Mouse (Mus musculus): ENCODE results near the gene Fcgbp. TPM values are rescaled to one million over a fixed set of nuclear protein-coding genes. Genes with fewer than 3 reads are reported as not detected.

Gene Fcgbp
- total and polyA plus RNA-seq, 3 experiments, result not detected

- Histone ChIP-seq H3K79me2 (ENCODE audit: control insufficient read depth, insufficient read depth, low read length, poor library complexity) (no peaks in the 10 kb centered on the region), H3K4me1 (ENCODE audit: control insufficient read depth in 1 of 2, insufficient read depth in 2 of 2, low read length in 2 of 2) (no peaks in the 10 kb centered on the region), H3K9ac (ENCODE audit: control insufficient read depth, low read depth, low read length, poor library complexity, severe bottlenecking) (no peak overlapping the region), H3K9me3 (replicated peaks; ENCODE audit: insufficient read depth, low read length) (no peaks in the 10 kb centered on the region), H3K27me3 (ENCODE audit: control insufficient read depth in 1 of 2, insufficient read depth in 2 of 2, low read length in 2 of 2) (0 out of 4 replicates have a peak, but pooled peaks cover 0 to 2% of the 10 kb centered on the region in 2 experiments), H3K27ac (ENCODE audit: control insufficient read depth, low read depth, low read length) (no peak overlapping the region), H3K36me3 (ENCODE audit: control insufficient read depth in 1 of 2, insufficient read depth in 2 of 2, low read length in 2 of 2) (no peaks in the 10 kb centered on the region), H3K4me3 (ENCODE audit: control insufficient read depth in 1 of 2, insufficient read depth in 1 of 2, low read depth in 2 of 2, low read length in 2 of 2) (no peak overlapping the region)
- DNase-seq (ENCODE audit: low read depth, low spot score), result peak; percentile 50
- TF ChIP-seq HCFC1 (IDR thresholded peaks at IDR 0.05; ENCODE audit: low read depth, low read length) (no peak), POLR2A (IDR thresholded peaks at IDR 0.05; ENCODE audit: control insufficient read depth in 1 of 2, insufficient read depth in 1 of 2, low read depth in 1 of 2, low read length in 2 of 2, poor library complexity in 1 of 2) (no peak), EP300 (IDR thresholded peaks at IDR 0.05; ENCODE audit: low read depth in 1 of 2, low read length in 2 of 2) (no peak), MYC (IDR thresholded peaks at IDR 0.05; ENCODE audit: low read depth, low read length) (no peak), RCOR1 (IDR thresholded peaks at IDR 0.05; ENCODE audit: low read depth, low read length) (no peak), SMC3 (IDR thresholded peaks at IDR 0.05; ENCODE audit: low read depth, low read length) (peak; percentile 79), ZNF384 (IDR thresholded peaks at IDR 0.05; ENCODE audit: low read depth, low read length) (no peak), POLR2AphosphoS2 (IDR thresholded peaks at IDR 0.05; ENCODE audit: low read length) (no peak), ZC3H11A (IDR thresholded peaks at IDR 0.05; ENCODE audit: low read depth, low read length) (peak; percentile 37), CTCF (IDR thresholded peaks at IDR 0.05 in 2 of 3, conservative IDR thresholded peaks at IDR 0.05 in 1 of 3; ENCODE audit: control insufficient read depth in 1 of 3, insufficient read depth in 1 of 3, low read depth in 2 of 3, low read length in 3 of 3, poor library complexity in 1 of 3, severe bottlenecking in 1 of 3) (peak; percentile 49 to 81 (median 73)), SIN3A (IDR thresholded peaks at IDR 0.05; ENCODE audit: low read length) (no peak), RAD21 (IDR thresholded peaks at IDR 0.05; ENCODE audit: low read depth, low read length) (peak; percentile 68)
Measured at GRCm38 (mm10) chr7:28137613-28138012, 66.6 kb downstream of the Fcgbp start.

DNA sequence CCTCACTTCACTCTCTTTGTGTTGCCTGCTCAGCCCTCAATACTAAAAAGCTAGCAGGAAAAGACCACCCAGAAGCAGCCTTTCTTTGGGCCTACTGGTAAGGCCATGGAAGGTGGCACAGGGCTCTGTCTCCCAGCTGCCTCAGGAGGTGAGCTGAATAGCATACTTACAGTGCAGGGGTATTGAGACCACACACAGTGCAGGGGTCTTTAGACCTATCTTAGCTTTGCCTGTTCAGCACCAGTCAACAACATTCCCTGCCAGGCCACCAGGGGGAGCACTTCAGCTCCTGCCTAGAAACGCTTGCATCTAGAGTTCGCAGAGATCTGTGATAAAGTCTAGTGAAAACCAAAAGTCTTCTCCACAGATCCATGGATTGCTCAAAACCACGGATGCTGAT lies 77.2 kb downstream of the Fcgbp start:
- Histone ChIP-seq H3K4me1 (ENCODE audit: control insufficient read depth in 1 of 2, insufficient read depth in 2 of 2, low read length in 2 of 2) (peaks cover 0 to 10% of the 10 kb centered on the region in 2 experiments; a peak in 2 of 4 replicates), H3K27ac (ENCODE audit: control insufficient read depth, low read depth, low read length) (no peak overlapping the region), H3K79me2 (ENCODE audit: control insufficient read depth, insufficient read depth, low read length, poor library complexity) (no peaks in the 10 kb centered on the region), H3K9ac (ENCODE audit: control insufficient read depth, low read depth, low read length, poor library complexity, severe bottlenecking) (no peak overlapping the region), H3K27me3 (ENCODE audit: control insufficient read depth in 1 of 2, insufficient read depth in 2 of 2, low read length in 2 of 2) (no peaks in the 10 kb centered on the region; a peak in 1 of 4 replicates), H3K4me3 (ENCODE audit: control insufficient read depth in 1 of 2, insufficient read depth in 1 of 2, low read depth in 2 of 2, low read length in 2 of 2) (no peak overlapping the region), H3K9me3 (replicated peaks; ENCODE audit: insufficient read depth, low read length) (no peaks in the 10 kb centered on the region), H3K36me3 (ENCODE audit: control insufficient read depth in 1 of 2, insufficient read depth in 2 of 2, low read length in 2 of 2) (no peaks in the 10 kb centered on the region)
- TF ChIP-seq RAD21 (IDR thresholded peaks at IDR 0.05; ENCODE audit: low read depth, low read length) (peak; percentile 63), USF2 (IDR thresholded peaks at IDR 0.05; ENCODE audit: borderline replicate concordance in 1 of 2, insufficient read depth in 1 of 2, low read depth in 1 of 2, low read length in 2 of 2) (no peak), SMC3 (IDR thresholded peaks at IDR 0.05; ENCODE audit: low read depth, low read length) (peak; percentile 96), ZC3H11A (IDR thresholded peaks at IDR 0.05; ENCODE audit: low read depth, low read length) (peak; percentile 56), CHD1 (IDR thresholded peaks at IDR 0.05; ENCODE audit: low read depth, low read length) (no peak), HCFC1 (IDR thresholded peaks at IDR 0.05; ENCODE audit: low read depth, low read length) (no peak), CTCF (IDR thresholded peaks at IDR 0.05 in 2 of 3, conservative IDR thresholded peaks at IDR 0.05 in 1 of 3; ENCODE audit: control insufficient read depth in 1 of 3, insufficient read depth in 1 of 3, low read depth in 2 of 3, low read length in 3 of 3, poor library complexity in 1 of 3, severe bottlenecking in 1 of 3) (peak; percentile 91 to 95 (median 95))
- peak; percentile 76 for DNase-seq (ENCODE audit: low read depth, low spot score)

All from MEL (cell line).